Mouse (Mus musculus): ENCODE data around the gene Nim1k.
A peak's percentile ranks its signal among the peaks of the same experiment; 100 is the strongest.

The Nim1k gene

GRCm38 (mm10) chr13:119755681-119756471 lies at the start of gene Nim1k:
Gene Nim1k (minus strand): TSS chr13:119755882.
- DNase-seq (ENCODE audit: low read depth, low spot score): no peak

- no peak for DNase-seq (ENCODE audit: low read depth, low spot score)
These were observed 42.0 kb upstream of the Nim1k start for GRCm38 (mm10) chr13:119797656-119798055.

- DNase-seq (ENCODE audit: low read depth, low spot score): no peak
These were observed 37.2 kb upstream of the Nim1k start for GRCm38 (mm10) chr13:119792791-119793404.

GRCm38 (mm10) chr13:119791580-119792135 lies 36.0 kb upstream of the Nim1k start:
- DNase-seq (ENCODE audit: low read depth, low spot score): no peak

GRCm38 (mm10) chr13:119790761-119791579 lies 35.3 kb upstream of the Nim1k start, which contains the start of gene Zfp131:
Gene Zfp131 (minus strand): TSS chr13:119790889.
- DNase-seq (ENCODE audit: low read depth, low spot score): peak; percentile 82

GRCm38 (mm10) chr13:119789851-119790717 lies 34.4 kb upstream of the Nim1k start:
- no peak for DNase-seq (ENCODE audit: low read depth, low spot score)

GRCm38 (mm10) chr13:119783581-119783980 lies 27.9 kb upstream of the Nim1k start:
- no peak for DNase-seq (ENCODE audit: low read depth, low spot score)

GRCm38 (mm10) chr13:119768541-119768940 lies 12.9 kb upstream of the Nim1k start:
- DNase-seq (ENCODE audit: low read depth, low spot score): no peak

- DNase-seq (ENCODE audit: low read depth, low spot score): no peak
These were observed 10.8 kb upstream of the Nim1k start for GRCm38 (mm10) chr13:119766480-119766879.

- no peak for DNase-seq (ENCODE audit: low read depth, low spot score)
These were observed 1.1 kb upstream of the Nim1k start for GRCm38 (mm10) chr13:119756831-119757230.

- DNase-seq (ENCODE audit: low read depth, low spot score): no peak
These were observed 538 bp downstream of the Nim1k start for GRCm38 (mm10) chr13:119755141-119755547.

- DNase-seq (ENCODE audit: low read depth, low spot score): no peak
These were observed 1.1 kb downstream of the Nim1k start for GRCm38 (mm10) chr13:119754635-119755020.

- no peak for DNase-seq (ENCODE audit: low read depth, low spot score)
These were observed 1.6 kb downstream of the Nim1k start for GRCm38 (mm10) chr13:119753859-119754634.

- no peak for DNase-seq (ENCODE audit: low read depth, low spot score)
These were observed 8.8 kb downstream of the Nim1k start for GRCm38 (mm10) chr13:119746930-119747329.

- DNase-seq (ENCODE audit: low read depth, low spot score): no peak
These were observed 12.2 kb downstream of the Nim1k start for GRCm38 (mm10) chr13:119743470-119743869.

GRCm38 (mm10) chr13:119742711-119743415 lies 12.8 kb downstream of the Nim1k start:
- no peak for DNase-seq (ENCODE audit: low read depth, low spot score)

GRCm38 (mm10) chr13:119741390-119742237 lies 14.1 kb downstream of the Nim1k start:
- DNase-seq (ENCODE audit: low read depth, low spot score): no peak

GRCm38 (mm10) chr13:119731448-119731847 lies 24.2 kb downstream of the Nim1k start:
- no peak for DNase-seq (ENCODE audit: low read depth, low spot score)

- no peak for DNase-seq (ENCODE audit: low read depth, low spot score)
These were observed 26.3 kb downstream of the Nim1k start for GRCm38 (mm10) chr13:119729406-119729805.
